Mouse (Mus musculus) limb, embryonic 14.5 days (tissue): ENCODE results near the gene Prkn. TPM values are rescaled to one million over a fixed set of nuclear protein-coding genes. Genes with fewer than 3 reads are reported as not detected.

Experiments used
- ATAC-seq: fragments of 200-750 bp; cut with Nextera tagmentation; 2 replicates; pipeline ENCODE4 v1.8.0; 2017; ENCODE audit warnings: low read depth, moderate number of reproducible peaks, moderate TSS enrichment; ENCODE audit not compliant: low FRiP score
- DNase-seq: peaks from one replicate; pipeline ENCODE4 v3.0.0-alpha.2; 2015; ENCODE audit warnings: low spot score
- H3K27ac ChIP-seq: fragments of 300-500 bp; sonication (generic); replicated peaks from 2 replicates; pipeline ENCODE4 v1.5.1; 2014; ENCODE audit warnings: low read depth, mild to moderate bottlenecking, low read length, moderate library complexity, mixed read lengths
- H3K27me3 ChIP-seq: fragments of 300-500 bp; sonication (generic); 2 replicates; pipeline ENCODE4 v1.6.1; 2014; ENCODE audit warnings: low read length, mixed read lengths; ENCODE audit not compliant: control insufficient read depth, insufficient read depth
- H3K36me3 ChIP-seq: fragments of 300-500 bp; sonication (generic); 2 replicates; pipeline ENCODE4 v1.6.1; 2014; ENCODE audit warnings: mild to moderate bottlenecking, low read length, moderate library complexity, mixed read lengths; ENCODE audit not compliant: control insufficient read depth, insufficient read depth
- H3K4me1 ChIP-seq: fragments of 300-500 bp; sonication (generic); 2 replicates; pipeline ENCODE4 v1.6.1; 2014; ENCODE audit warnings: antibody characterized with exemption, low read length, mixed read lengths; ENCODE audit not compliant: control insufficient read depth, insufficient read depth
- H3K4me2 ChIP-seq: fragments of 300-500 bp; sonication (generic); replicated peaks from 2 replicates; pipeline ENCODE4 v1.6.1; 2014; ENCODE audit warnings: low read depth, mild to moderate bottlenecking, low read length, moderate library complexity; ENCODE audit not compliant: severe bottlenecking
- H3K4me3 ChIP-seq: fragments of 300-500 bp; sonication (generic); replicated peaks from 2 replicates; pipeline ENCODE4 v1.5.1; 2014; ENCODE audit warnings: low read length
- H3K9ac ChIP-seq: fragments of 300-500 bp; sonication (generic); 2 replicates; pipeline ENCODE4 v1.6.1; 2014; ENCODE audit warnings: mild to moderate bottlenecking, low read depth, low read length, moderate library complexity; ENCODE audit not compliant: severe bottlenecking
- H3K9me3 ChIP-seq: fragments of 300-500 bp; sonication (generic); 2 replicates; pipeline ENCODE4 v1.6.1; 2016; ENCODE audit warnings: low read length; ENCODE audit not compliant: control insufficient read depth
- POLR2A ChIP-seq: fragments of 200-500 bp; IDR thresholded peaks from 2 replicates; pipeline ENCODE4 v1.8.0; 2012; ENCODE audit warnings: inconsistent platforms, mild to moderate bottlenecking, moderate library complexity, borderline replicate concordance; ENCODE audit not compliant: insufficient read depth, insufficient read length; ENCODE audit errors: extremely low read depth
- WGBS: fragments of 180-500 bp; shearing (Covaris S2); extraction: QIAGEN DNeasy Blood & Tissue Kit; methylation state at CpG from one replicate; pipeline ENCODE4 v1.1.7; 2014; 5-methylcytosine and 5-hydroxymethylcytosine counted together
- polyA plus RNA-seq, 2 experiments: library from polyadenylated mRNA; depleted of rRNA in 1 of 2; stranded (reverse) in 1 of 2; unstranded in 1 of 2; fragments of >200 nt; fragmentation: Nextera tagmentation in 1 of 2; extraction: Ambion mirVana in 1 of 2; gene quantifications; 2 replicates each; pipeline versions ENCODE4 v1.2.1 to v1.2.3; 2012 to 2014

Prkn gene
- polyA plus RNA-seq, 2 experiments, result 2.3 to 2.7 TPM

- Histone ChIP-seq H3K4me3 (no peak overlapping the region), H3K4me1 (no peaks in the 10 kb centered on the region), H3K9ac (no peak overlapping the region), H3K27me3 (no peaks in the 10 kb centered on the region), H3K36me3 (no peaks in the 10 kb centered on the region), H3K27ac (no peak overlapping the region), H3K9me3 (no peaks in the 10 kb centered on the region), H3K4me2 (no peak overlapping the region)
- WGBS, result 84% methylated on average over 8 of the region's 8 CpGs
- ATAC-seq, result no peak
- TF ChIP-seq POLR2A, result no peak
- no peak for DNase-seq
Measured at GRCm38 (mm10) chr17:11383364-11383962, 543.3 kb downstream of the Prkn start.

- Histone ChIP-seq H3K36me3 (no peaks in the 10 kb centered on the region), H3K27me3 (no peaks in the 10 kb centered on the region), H3K9me3 (no peaks in the 10 kb centered on the region), H3K27ac (no peak overlapping the region), H3K4me1 (no peaks in the 10 kb centered on the region), H3K9ac (no peak overlapping the region), H3K4me2 (no peak overlapping the region), H3K4me3 (no peak overlapping the region)
- TF ChIP-seq POLR2A, result no peak
- 94% methylated on average over 4 of the region's 4 CpGs for WGBS
- DNase-seq, result no peak
- no peak for ATAC-seq
Measured at GRCm38 (mm10) chr17:11385246-11385645, 545.1 kb downstream of the Prkn start.

- Histone ChIP-seq H3K36me3 (no peaks in the 10 kb centered on the region), H3K4me2 (no peak overlapping the region), H3K9me3 (no peaks in the 10 kb centered on the region), H3K27ac (no peak overlapping the region), H3K27me3 (no peaks in the 10 kb centered on the region), H3K4me1 (no peaks in the 10 kb centered on the region), H3K4me3 (no peak overlapping the region), H3K9ac (no peak overlapping the region)
- TF ChIP-seq POLR2A, result no peak
- WGBS, result 55% methylated on average over 11 of the region's 11 CpGs
- no peak for DNase-seq
- ATAC-seq, result no peak
Measured at GRCm38 (mm10) chr17:11392622-11393294, 552.6 kb downstream of the Prkn start.

- H3K27me3 ChIP-seq, result no peaks in the 10 kb centered on the region
- no peaks in the 10 kb centered on the region for H3K4me1 ChIP-seq
- H3K9ac ChIP-seq, result no peak overlapping the region
- no peak overlapping the region for H3K4me2 ChIP-seq
- 87% methylated on average over 6 of the region's 6 CpGs for WGBS
- no peak overlapping the region for H3K4me3 ChIP-seq
- DNase-seq (no peak), ATAC-seq (no peak)
- H3K27ac ChIP-seq, result no peak overlapping the region
- no peaks in the 10 kb centered on the region for H3K36me3 ChIP-seq
- no peak for TF ChIP-seq POLR2A
- no peaks in the 10 kb centered on the region for H3K9me3 ChIP-seq
Measured at GRCm38 (mm10) chr17:11394607-11395006, 554.4 kb downstream of the Prkn start.

- no peaks in the 10 kb centered on the region for H3K9me3 ChIP-seq
- no peaks in the 10 kb centered on the region for H3K4me1 ChIP-seq
- H3K27me3 ChIP-seq, result no peaks in the 10 kb centered on the region
- H3K4me3 ChIP-seq, result no peak overlapping the region
- DNase-seq, result no peak
- WGBS, result 89% methylated on average over 4 of the region's 4 CpGs
- no peak overlapping the region for H3K27ac ChIP-seq
- no peak overlapping the region for H3K4me2 ChIP-seq
- no peak overlapping the region for H3K9ac ChIP-seq
- TF ChIP-seq POLR2A, result no peak
- no peak for ATAC-seq
- no peaks in the 10 kb centered on the region for H3K36me3 ChIP-seq
Measured at GRCm38 (mm10) chr17:11397678-11398077, 557.5 kb downstream of the Prkn start.
